Mouse (Mus musculus): ENCODE measurements around the gene Cnr2. TPM values are rescaled to one million over a fixed set of nuclear protein-coding genes. Genes with fewer than 3 reads are reported as not detected.

Gene Cnr2
- polyA plus RNA-seq, 1 experiment from 2014 or later: 2.6 TPM

DNA sequence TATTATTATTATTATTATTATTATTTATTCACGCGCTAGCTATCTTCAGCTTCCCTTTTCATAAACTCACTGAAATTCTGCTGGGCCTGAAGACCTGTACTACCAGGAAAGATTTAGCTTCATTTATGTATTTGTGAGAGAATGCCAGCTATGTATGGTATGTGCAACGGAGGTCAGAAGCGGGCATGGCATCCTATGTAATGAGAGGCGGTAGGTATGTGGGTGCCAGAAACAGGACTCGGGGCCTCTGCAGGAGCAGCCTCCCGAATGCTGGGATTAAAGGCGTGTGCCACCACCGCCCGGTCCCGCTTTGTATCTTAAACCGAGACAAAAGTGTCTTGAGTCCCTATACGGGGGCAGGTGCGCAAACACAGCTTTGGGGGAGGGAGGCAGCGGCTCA is 67.8 kb downstream of the Cnr2 start:
- Histone ChIP-seq H3K9me3 (ENCODE audit: low read length) (no peaks in the 10 kb centered on the region), H3K27ac (ENCODE audit: low read depth) (peak overlapping the region; percentile 93), H3K9ac (replicated peaks) (peak overlapping the region; percentile 79), H3K4me3 (ENCODE audit: low read depth, low read length) (peak overlapping the region; percentile 72), H3K36me3 (replicated peaks; ENCODE audit: insufficient read depth, low read length) (peaks cover 49% of the 10 kb centered on the region), H3K4me2 (ENCODE audit: low read depth, low read length) (peak overlapping the region; percentile 100), H3K27me3 (ENCODE audit: insufficient read depth, low read length) (no peaks in the 10 kb centered on the region), H3K4me1 (ENCODE audit: insufficient read depth) (peaks cover 26% of the 10 kb centered on the region)
- WGBS (ENCODE audit: insufficient replicate concordance): 7% methylated on average over 15 of the region's 15 CpGs
- ATAC-seq (peak; percentile 1; the same call in 1 of the 2 replicates), DNase-seq (no peak)
- TF ChIP-seq CTCF (IDR thresholded peaks at IDR 0.05; ENCODE audit: low read depth) (no peak), EP300 (IDR thresholded peaks at IDR 0.05; ENCODE audit: low read depth) (no peak)

DNA sequence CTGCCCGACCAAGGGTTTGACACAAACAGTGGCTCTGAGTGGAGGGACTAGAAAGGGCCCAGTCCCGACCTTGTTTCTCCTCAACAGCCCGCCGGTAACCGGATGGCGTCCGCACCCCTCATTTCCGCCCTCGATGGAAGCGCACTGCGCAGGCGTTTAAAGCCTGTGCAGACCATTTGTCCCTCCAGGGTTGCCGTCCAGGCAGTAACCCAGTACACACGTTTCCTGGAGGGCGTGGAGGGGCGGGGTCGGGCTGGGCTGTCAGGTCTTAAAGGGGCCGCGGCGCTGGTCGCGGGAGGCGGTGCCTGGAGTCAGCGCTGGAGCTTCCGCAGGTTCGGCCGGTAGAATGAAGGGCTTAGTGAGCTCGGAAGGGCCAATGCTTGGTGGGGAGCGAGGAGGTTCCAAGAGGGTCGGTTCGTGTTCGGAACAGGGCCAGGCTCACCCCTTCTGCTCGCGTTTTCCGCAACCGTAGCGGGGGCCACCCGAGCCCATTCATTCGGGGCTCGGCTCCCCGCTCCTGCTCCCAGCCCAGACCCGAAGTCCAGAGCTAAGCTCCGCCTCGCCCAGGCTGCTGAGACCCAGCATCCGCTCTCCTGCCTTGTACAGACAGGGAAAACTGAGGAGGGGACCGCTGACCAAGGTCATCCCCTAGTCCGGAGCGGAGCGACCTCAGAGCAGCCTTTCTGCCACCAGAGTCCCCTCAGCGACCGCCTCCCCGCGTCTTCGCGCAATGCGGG is 68.4 kb downstream of the Cnr2 start, which contains the start of gene Gale:
Gale (plus strand) TSS at position 271 of the 737 bp plus-strand sequence.
- H3K4me3 ChIP-seq (ENCODE audit: low read depth, low read length): peak within 1 kb of the TSS; percentile 72
- H3K9ac ChIP-seq (replicated peaks): peak within 1 kb of the TSS; percentile 79
- H3K36me3 ChIP-seq (replicated peaks; ENCODE audit: insufficient read depth, low read length): peaks cover 51% of the 10 kb centered on the region
- ATAC-seq (peak; percentile 88), DNase-seq (peak; percentile 98)
- no peaks in the 10 kb centered on the region for H3K9me3 ChIP-seq (ENCODE audit: low read length)
- TF ChIP-seq EP300 (IDR thresholded peaks at IDR 0.05; ENCODE audit: low read depth) (peak; percentile 87), CTCF (IDR thresholded peaks at IDR 0.05; ENCODE audit: low read depth) (no peak)
- H3K27ac ChIP-seq (ENCODE audit: low read depth): peak within 1 kb of the TSS; percentile 93
- H3K27me3 ChIP-seq (ENCODE audit: insufficient read depth, low read length): no peaks in the 10 kb centered on the region
- 1% methylated on average over 53 of the region's 56 CpGs for WGBS (ENCODE audit: insufficient replicate concordance)
- peak within 1 kb of the TSS; percentile 100 for H3K4me2 ChIP-seq (ENCODE audit: low read depth, low read length)
- H3K4me1 ChIP-seq (ENCODE audit: insufficient read depth): peaks cover 23% of the 10 kb centered on the region

DNA sequence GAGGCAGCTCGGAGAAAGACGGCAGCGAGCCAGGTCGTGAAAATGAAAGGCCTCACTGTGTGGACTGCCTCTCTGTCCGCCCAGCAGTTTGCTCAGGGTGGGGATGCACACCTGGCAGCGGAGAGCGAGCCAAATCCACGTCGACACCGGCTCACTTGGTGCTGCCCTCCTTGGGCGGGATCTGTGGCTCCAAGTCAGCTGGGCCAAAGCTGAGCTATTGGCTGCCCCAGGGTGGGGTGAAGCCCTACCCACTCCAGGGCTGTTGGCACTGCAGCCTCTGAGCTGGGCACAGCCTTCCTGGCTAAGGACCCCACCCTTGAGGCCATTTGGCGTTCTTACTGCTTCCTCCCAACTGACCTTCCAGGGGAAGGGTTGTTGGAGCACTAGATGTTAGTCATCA is 69.2 kb downstream of the Cnr2 start:
- H3K9me3 ChIP-seq (ENCODE audit: low read length): no peaks in the 10 kb centered on the region
- H3K27ac ChIP-seq (ENCODE audit: low read depth): peak overlapping the region; percentile 87
- peak overlapping the region; percentile 100 for H3K4me2 ChIP-seq (ENCODE audit: low read depth, low read length)
- no peak for TF ChIP-seq EP300 (IDR thresholded peaks at IDR 0.05; ENCODE audit: low read depth)
- peak; percentile 36; the same call in 1 of the 2 replicates for TF ChIP-seq CTCF (IDR thresholded peaks at IDR 0.05; ENCODE audit: low read depth)
- H3K9ac ChIP-seq (replicated peaks): peak overlapping the region; percentile 79
- H3K36me3 ChIP-seq (replicated peaks; ENCODE audit: insufficient read depth, low read length): peaks cover 51% of the 10 kb centered on the region
- no peaks in the 10 kb centered on the region for H3K27me3 ChIP-seq (ENCODE audit: insufficient read depth, low read length)
- H3K4me3 ChIP-seq (ENCODE audit: low read depth, low read length): peak overlapping the region; percentile 72
- WGBS (ENCODE audit: insufficient replicate concordance): 6% methylated on average over 12 of the region's 12 CpGs
- H3K4me1 ChIP-seq (ENCODE audit: insufficient read depth): peaks cover 16% of the 10 kb centered on the region
- DNase-seq (peak; percentile 80), ATAC-seq (peak; percentile 60)

DNA sequence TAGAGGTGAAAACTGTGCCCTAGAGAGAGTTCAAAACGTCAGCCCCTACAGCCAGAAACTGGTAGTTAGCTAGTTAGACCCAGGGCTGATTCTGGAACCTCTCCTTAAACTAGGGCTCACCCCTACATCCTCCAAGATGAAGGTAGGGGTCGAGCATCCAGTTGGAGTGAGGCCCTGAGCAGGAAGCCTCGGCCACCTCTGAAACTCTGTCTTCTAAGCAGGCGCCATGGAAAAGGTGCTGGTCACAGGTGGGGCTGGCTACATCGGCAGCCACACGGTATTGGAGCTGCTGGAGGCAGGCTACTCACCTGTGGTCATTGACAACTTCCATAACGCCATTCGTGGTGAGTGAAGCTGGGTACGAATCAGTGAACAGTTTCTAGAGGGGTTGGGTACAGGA is 69.9 kb downstream of the Cnr2 start:
- 0 out of 2 replicates have a peak overlapping the region, but pooled peaks have one; percentile 79 for H3K9ac ChIP-seq (replicated peaks)
- ATAC-seq (no peak), DNase-seq (no peak)
- peaks cover 15% of the 10 kb centered on the region for H3K4me1 ChIP-seq (ENCODE audit: insufficient read depth)
- H3K36me3 ChIP-seq (replicated peaks; ENCODE audit: insufficient read depth, low read length): peaks cover 51% of the 10 kb centered on the region
- H3K27ac ChIP-seq (ENCODE audit: low read depth): peak overlapping the region; percentile 87; the same call in 1 of the 2 replicates
- WGBS (ENCODE audit: insufficient replicate concordance): 81% methylated on average over 9 of the region's 9 CpGs
- H3K9me3 ChIP-seq (ENCODE audit: low read length): no peaks in the 10 kb centered on the region
- no peak overlapping the region for H3K4me3 ChIP-seq (ENCODE audit: low read depth, low read length)
- no peaks in the 10 kb centered on the region for H3K27me3 ChIP-seq (ENCODE audit: insufficient read depth, low read length)
- TF ChIP-seq CTCF (IDR thresholded peaks at IDR 0.05; ENCODE audit: low read depth): no peak
- TF ChIP-seq EP300 (IDR thresholded peaks at IDR 0.05; ENCODE audit: low read depth): no peak
- H3K4me2 ChIP-seq (ENCODE audit: low read depth, low read length): peak overlapping the region; percentile 100; the same call in 1 of the 2 replicates

DNA sequence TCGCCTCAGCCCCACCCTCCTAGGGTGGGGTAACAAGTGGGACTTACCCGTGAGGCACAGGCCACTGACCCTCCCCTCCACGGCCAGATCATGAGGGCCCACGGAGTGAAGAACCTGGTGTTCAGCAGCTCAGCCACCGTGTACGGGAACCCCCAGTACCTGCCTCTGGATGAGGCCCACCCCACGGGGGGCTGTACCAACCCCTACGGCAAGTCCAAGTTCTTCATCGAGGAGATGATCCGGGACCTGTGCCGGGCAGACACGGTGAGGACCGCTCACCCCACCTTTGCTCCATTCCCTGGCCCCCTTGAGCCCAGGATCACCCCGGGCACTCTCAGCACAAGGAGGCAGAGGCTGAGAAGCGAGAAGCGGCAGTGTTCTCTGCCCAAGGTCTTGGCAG is 71.1 kb downstream of the Cnr2 start:
- Histone ChIP-seq H3K4me1 (ENCODE audit: insufficient read depth) (peaks cover 17% of the 10 kb centered on the region), H3K27ac (ENCODE audit: low read depth) (no peak overlapping the region), H3K9me3 (ENCODE audit: low read length) (no peaks in the 10 kb centered on the region), H3K4me3 (ENCODE audit: low read depth, low read length) (no peak overlapping the region), H3K4me2 (ENCODE audit: low read depth, low read length) (no peak overlapping the region), H3K36me3 (replicated peaks; ENCODE audit: insufficient read depth, low read length) (peaks cover 49% of the 10 kb centered on the region), H3K9ac (replicated peaks) (no peak overlapping the region), H3K27me3 (ENCODE audit: insufficient read depth, low read length) (no peaks in the 10 kb centered on the region)
- no peak for ATAC-seq
- DNase-seq: no peak
- whole genome bisulfite sequencing (ENCODE audit: insufficient replicate concordance): 85% methylated on average over 16 of the region's 16 CpGs
- no peak for TF ChIP-seq CTCF (IDR thresholded peaks at IDR 0.05; ENCODE audit: low read depth)
- no peak for TF ChIP-seq EP300 (IDR thresholded peaks at IDR 0.05; ENCODE audit: low read depth)

DNA sequence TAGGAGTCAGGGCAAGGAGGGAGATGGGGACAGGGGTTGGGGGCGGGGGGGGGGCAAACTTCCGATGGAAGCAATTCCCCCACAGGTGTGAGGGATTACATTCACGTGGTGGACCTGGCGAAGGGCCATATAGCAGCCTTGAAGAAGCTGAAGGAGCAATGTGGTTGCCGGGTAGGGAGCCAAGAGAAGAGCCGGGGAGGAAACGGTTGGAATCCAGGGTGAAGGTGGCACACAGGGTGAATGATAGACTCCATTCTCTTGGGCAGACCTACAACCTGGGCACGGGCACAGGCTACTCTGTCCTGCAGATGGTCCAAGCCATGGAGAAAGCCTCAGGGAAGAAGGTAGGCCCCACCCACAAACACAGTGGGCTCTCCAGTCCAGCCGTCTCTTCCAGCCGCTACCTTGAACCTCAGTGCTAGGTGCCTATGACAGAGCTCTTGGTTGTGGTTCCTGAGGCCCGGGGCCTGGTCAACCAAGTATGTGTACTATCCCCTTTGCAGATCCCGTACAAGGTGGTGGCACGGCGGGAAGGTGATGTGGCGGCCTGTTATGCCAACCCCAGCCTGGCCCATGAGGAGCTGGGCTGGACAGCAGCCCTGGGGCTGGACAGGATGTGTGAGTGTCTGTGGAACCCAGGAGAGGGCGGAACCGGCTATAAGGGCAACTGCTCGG is 72.0 kb downstream of the Cnr2 start:
- peaks cover 24% of the 10 kb centered on the region for H3K4me1 ChIP-seq (ENCODE audit: insufficient read depth)
- peaks cover 40% of the 10 kb centered on the region for H3K36me3 ChIP-seq (replicated peaks; ENCODE audit: insufficient read depth, low read length)
- TF ChIP-seq EP300 (IDR thresholded peaks at IDR 0.05; ENCODE audit: low read depth) (no peak), CTCF (IDR thresholded peaks at IDR 0.05; ENCODE audit: low read depth) (no peak)

More for the DNA sequence above, 72.0 kb downstream of the Cnr2 start:
- H3K27ac ChIP-seq (ENCODE audit: low read depth): no peak overlapping the region
- no peak overlapping the region for H3K9ac ChIP-seq (replicated peaks)
- H3K4me3 ChIP-seq (ENCODE audit: low read depth, low read length): no peak overlapping the region
- ATAC-seq: no peak
- H3K4me2 ChIP-seq (ENCODE audit: low read depth, low read length): no peak overlapping the region
- WGBS (ENCODE audit: insufficient replicate concordance): 86% methylated on average over 18 of the region's 18 CpGs
- peak; percentile 15 for DNase-seq
- H3K27me3 ChIP-seq (ENCODE audit: insufficient read depth, low read length): no peaks in the 10 kb centered on the region
- no peaks in the 10 kb centered on the region for H3K9me3 ChIP-seq (ENCODE audit: low read length)

Data from liver, postnatal 0 days (tissue).